Mouse (Mus musculus) right cerebral cortex, postnatal 25 days (tissue): ENCODE results near the gene Pbx3.

Source experiments
- DNase-seq: peaks from one replicate; pipeline ENCODE4 v3.0.0; 2022

Pbx3 gene

GRCm38 (mm10) chr2:34289726-34290125 lies 83.2 kb downstream of the Pbx3 start:
- no peak for DNase-seq

- DNase-seq, result no peak
Measured at GRCm38 (mm10) chr2:34284239-34284638, 88.7 kb downstream of the Pbx3 start.

GRCm38 (mm10) chr2:34280996-34281395 lies 91.9 kb downstream of the Pbx3 start:
- DNase-seq, result no peak

- DNase-seq, result no peak
Measured at GRCm38 (mm10) chr2:34279726-34280125, 93.2 kb downstream of the Pbx3 start.

- DNase-seq, result no peak
Measured at GRCm38 (mm10) chr2:34275630-34276193, 97.2 kb downstream of the Pbx3 start.

GRCm38 (mm10) chr2:34262046-34262445 lies 110.9 kb downstream of the Pbx3 start:
- no peak for DNase-seq

- no peak for DNase-seq
Measured at GRCm38 (mm10) chr2:34260653-34261076, 112.3 kb downstream of the Pbx3 start.

GRCm38 (mm10) chr2:34258256-34258655 lies 114.7 kb downstream of the Pbx3 start:
- DNase-seq, result no peak

GRCm38 (mm10) chr2:34257611-34258010 lies 115.3 kb downstream of the Pbx3 start:
- no peak for DNase-seq

- DNase-seq, result no peak
Measured at GRCm38 (mm10) chr2:34256000-34256553, 116.9 kb downstream of the Pbx3 start.

GRCm38 (mm10) chr2:34253627-34254026 lies 119.3 kb downstream of the Pbx3 start:
- DNase-seq, result no peak

GRCm38 (mm10) chr2:34253111-34253510 lies 119.8 kb downstream of the Pbx3 start:
- no peak for DNase-seq

- no peak for DNase-seq
Measured at GRCm38 (mm10) chr2:34252286-34252685, 120.7 kb downstream of the Pbx3 start.

- DNase-seq, result no peak
Measured at GRCm38 (mm10) chr2:34249961-34250658, 122.8 kb downstream of the Pbx3 start.

GRCm38 (mm10) chr2:34249141-34249960 lies 123.6 kb downstream of the Pbx3 start:
- DNase-seq, result peak; percentile 52

GRCm38 (mm10) chr2:34240885-34241284 lies 132.1 kb downstream of the Pbx3 start:
- DNase-seq, result no peak

GRCm38 (mm10) chr2:34239315-34239858 lies 133.6 kb downstream of the Pbx3 start:
- DNase-seq, result no peak

GRCm38 (mm10) chr2:34235467-34236075 lies 137.4 kb downstream of the Pbx3 start:
- no peak for DNase-seq

GRCm38 (mm10) chr2:34234274-34234673 lies 138.7 kb downstream of the Pbx3 start:
- no peak for DNase-seq

GRCm38 (mm10) chr2:34233271-34233670 lies 139.7 kb downstream of the Pbx3 start:
- no peak for DNase-seq

GRCm38 (mm10) chr2:34227688-34228087 lies 145.3 kb downstream of the Pbx3 start:
- no peak for DNase-seq

GRCm38 (mm10) chr2:34225470-34225869 lies 147.5 kb downstream of the Pbx3 start:
- DNase-seq, result no peak

GRCm38 (mm10) chr2:34221477-34221876 lies 151.5 kb downstream of the Pbx3 start:
- DNase-seq, result no peak
